Mouse (Mus musculus) CH12.LX (cell line): ENCODE measurements around the gene Taok1. TPM values are rescaled to one million over a fixed set of nuclear protein-coding genes. Genes with fewer than 3 reads are reported as not detected.

Experiments used
- DNase-seq: peaks from one replicate; pipeline ENCODE4 v3.0.0-alpha.2; 2013; ENCODE audit errors: extremely low read depth
- H3K27ac ChIP-seq: 2 replicates; pipeline ENCODE4 v1.5.1; 2012; ENCODE audit warnings: low read depth, mild to moderate bottlenecking, control low read depth, moderate library complexity; ENCODE audit not compliant: insufficient read depth
- H3K27me3 ChIP-seq: replicated peaks from 2 replicates; pipeline ENCODE3; 2012; ENCODE audit warnings: inconsistent platforms
- H3K36me3 ChIP-seq, 2 experiments: replicated peaks in 1 of 2; 2 replicates each; pipeline versions ENCODE3 to v1.6.1; 2012; ENCODE audit warnings: inconsistent platforms in 1 of 2, low read length in 1 of 2, mild to moderate bottlenecking in 1 of 2, mixed read lengths in 1 of 2, moderate library complexity in 1 of 2; ENCODE audit not compliant: control insufficient read depth in 1 of 2, insufficient read depth in 1 of 2
- H3K4me1 ChIP-seq, 2 experiments: 2 replicates each; pipeline ENCODE4 v1.6.1; 2012; ENCODE audit warnings: inconsistent platforms in 1 of 2, moderate library complexity in 1 of 2; ENCODE audit not compliant: insufficient read depth in 2 of 2, control insufficient read depth in 1 of 2
- H3K4me2 ChIP-seq: 2 replicates; pipeline ENCODE4 v1.6.1; 2012; ENCODE audit warnings: low read depth, mild to moderate bottlenecking, control low read depth; ENCODE audit not compliant: poor library complexity, insufficient read depth, severe bottlenecking
- H3K4me3 ChIP-seq, 3 experiments: fragments of 150-350 bp in 1 of 3; sonication (generic) in 1 of 3; replicated peaks in 1 of 3; 2 replicates each; pipeline versions ENCODE3 to v1.5.1; 2011 to 2012; ENCODE audit warnings: low read depth in 2 of 3, low read length in 2 of 3, mild to moderate bottlenecking in 2 of 3, moderate library complexity in 2 of 3, control low read depth in 1 of 3, improper control_type of control experiment in 1 of 3, inconsistent platforms in 1 of 3, mixed read lengths in 1 of 3; ENCODE audit not compliant: poor library complexity in 1 of 3
- H3K79me2 ChIP-seq: replicated peaks from 2 replicates; pipeline ENCODE4 v1.6.1; 2012; ENCODE audit warnings: mild to moderate bottlenecking, moderate library complexity; ENCODE audit not compliant: control insufficient read depth, poor library complexity, insufficient read depth, severe bottlenecking; ENCODE audit errors: extremely low read depth
- H3K9ac ChIP-seq: 2 replicates; pipeline ENCODE4 v1.6.1; 2012; ENCODE audit warnings: low read depth, mild to moderate bottlenecking, control low read depth, moderate library complexity; ENCODE audit not compliant: insufficient read depth
- H3K9me3 ChIP-seq: replicated peaks from 2 replicates; pipeline ENCODE3; 2012; ENCODE audit warnings: low read length, inconsistent platforms, mixed read lengths
- BHLHE40 ChIP-seq: IDR thresholded peaks from 2 replicates; pipeline ENCODE4 v1.6.1; 2011; ENCODE audit warnings: mild to moderate bottlenecking, low read depth, low read length, improper control_type of control experiment
- CHD2 ChIP-seq: IDR thresholded peaks from 2 replicates; pipeline ENCODE4 v1.6.1; 2011; ENCODE audit warnings: low read length, improper control_type of control experiment
- E2F4 ChIP-seq: IDR thresholded peaks from 2 replicates; pipeline ENCODE4 v1.6.1; 2011; ENCODE audit warnings: low read depth, low read length, improper control_type of control experiment; ENCODE audit not compliant: insufficient replicate concordance
- ELF1 ChIP-seq: IDR thresholded peaks from 2 replicates; pipeline ENCODE4 v1.6.1; 2014; ENCODE audit warnings: low read depth, mild to moderate bottlenecking, inconsistent platforms, low read length, improper control_type of control experiment
- EP300 ChIP-seq: IDR thresholded peaks from 2 replicates; pipeline ENCODE4 v1.6.1; 2011; ENCODE audit warnings: low read length, improper control_type of control experiment
- ETS1 ChIP-seq: conservative IDR thresholded peaks from 2 replicates; pipeline ENCODE4 v1.6.1; 2012; ENCODE audit warnings: low read depth, mild to moderate bottlenecking, inconsistent platforms, low read length, improper control_type of control experiment, moderate library complexity
- GABPA ChIP-seq: IDR thresholded peaks from 2 replicates; pipeline ENCODE4 v1.6.1; 2012; ENCODE audit warnings: low read depth, low read length, improper control_type of control experiment, inconsistent platforms; ENCODE audit not compliant: insufficient replicate concordance
- IRF4 ChIP-seq: IDR thresholded peaks from 2 replicates; pipeline ENCODE4 v1.6.1; 2014; ENCODE audit warnings: low read depth, mild to moderate bottlenecking, inconsistent platforms, low read length, improper control_type of control experiment
- MAFK ChIP-seq: IDR thresholded peaks from 2 replicates; pipeline ENCODE4 v1.6.1; 2011; ENCODE audit warnings: low read length, improper control_type of control experiment; ENCODE audit not compliant: insufficient replicate concordance
- MAX ChIP-seq: IDR thresholded peaks from 2 replicates; pipeline ENCODE4 v1.6.1; 2011; ENCODE audit warnings: low read length, improper control_type of control experiment
- MEF2A ChIP-seq: IDR thresholded peaks from 2 replicates; pipeline ENCODE4 v1.6.1; 2014; ENCODE audit warnings: low read depth, mild to moderate bottlenecking, inconsistent platforms, low read length, improper control_type of control experiment, borderline replicate concordance
- NELFE ChIP-seq: IDR thresholded peaks from 2 replicates; pipeline ENCODE4 v1.6.1; 2011; ENCODE audit warnings: low read depth, low read length, improper control_type of control experiment
- POLR2A ChIP-seq: IDR thresholded peaks from 2 replicates; pipeline ENCODE4 v1.6.1; 2011; ENCODE audit warnings: low read depth, mild to moderate bottlenecking, improper control_type of control experiment, low read length
- RCOR1 ChIP-seq: conservative IDR thresholded peaks from 2 replicates; pipeline ENCODE4 v1.6.1; 2012; ENCODE audit warnings: low read depth, mild to moderate bottlenecking, inconsistent platforms, low read length, improper control_type of control experiment
- SIN3A ChIP-seq: IDR thresholded peaks from 2 replicates; pipeline ENCODE4 v1.6.1; 2012; ENCODE audit warnings: low read length, improper control_type of control experiment, inconsistent platforms
- SMC3 ChIP-seq: IDR thresholded peaks from 2 replicates; pipeline ENCODE4 v1.6.1; 2011; ENCODE audit warnings: low read depth, low read length, improper control_type of control experiment
- TBP ChIP-seq: conservative IDR thresholded peaks from 2 replicates; pipeline ENCODE4 v1.6.1; 2011; ENCODE audit warnings: low read depth, low read length, improper control_type of control experiment
- TCF12 ChIP-seq: IDR thresholded peaks from 2 replicates; pipeline ENCODE4 v1.6.1; 2014; ENCODE audit warnings: low read depth, mild to moderate bottlenecking, inconsistent platforms, low read length, improper control_type of control experiment
- UBTF ChIP-seq: IDR thresholded peaks from 2 replicates; pipeline ENCODE4 v1.6.1; 2012; ENCODE audit warnings: low read depth, mild to moderate bottlenecking, inconsistent platforms, low read length, improper control_type of control experiment, moderate library complexity
- USF1 ChIP-seq: IDR thresholded peaks from 2 replicates; pipeline ENCODE4 v1.6.1; 2014; ENCODE audit warnings: low read depth, mild to moderate bottlenecking, inconsistent platforms, low read length, improper control_type of control experiment
- ZNF384 ChIP-seq: IDR thresholded peaks from 2 replicates; pipeline ENCODE4 v1.6.1; 2012; ENCODE audit warnings: low read depth, low read length, improper control_type of control experiment, inconsistent platforms
- dilution Hi-C: fragments of 300-500 bp; cut with MboI; formaldehyde crosslinking; loops from 2 replicates; pipeline ENCODE4 v1.14.3; 2020; ENCODE audit warnings: low sequenced_read_pairs; ENCODE audit not compliant: extremely low pct_unique_long_range_greater_than_20kb, extremely low pct_ligation_motif_present
- in situ Hi-C: fragments of 300-500 bp; cut with MboI; formaldehyde crosslinking; loops from 3 replicates; pipeline ENCODE4 v1.14.3; 2019; ENCODE audit warnings: low sequenced_read_pairs, low pct_ligation_motif_present, low pct_unique_long_range_greater_than_20kb, mixed read lengths
- polyA plus RNA-seq: library from polyadenylated mRNA; unstranded; fragments of >175 nt; gene quantifications from 2 replicates; pipeline ENCODE4 v1.2.1, GENCODE M21; 2012; ENCODE audit warnings: low read depth; ENCODE audit not compliant: insufficient read length
- total RNA-seq, 2 experiments: library from RNA; depleted of rRNA; stranded (reverse); fragments of 300-350 nt in 1 of 2; fragments of >200 nt in 1 of 2; gene quantifications; 2 replicates each; pipeline ENCODE4 v1.2.3; 2012 to 2014

Gene Taok1
- total and polyA plus RNA-seq, 3 experiments, result 8.9 to 13.7 (median 11.6) TPM

- dilution Hi-C loops, result no loop called here
These were observed 86.8 kb downstream of the Taok1 start for GRCm38 (mm10) chr11:77520601-77521529.

GRCm38 (mm10) chr11:77519043-77519442 is 88.6 kb downstream of the Taok1 start, which contains the start of gene Gm10392:
Gene Gm10392 (minus strand): TSS chr11:77519198.
- in situ Hi-C loops (loop anchor here (10.0 kb wide), 1 partner anchor 276 kb away; no protein-coding TSS in a partner anchor), dilution Hi-C loops (no loop called here)
- Histone ChIP-seq H3K4me1 (peaks cover 23 to 55% of the 10 kb centered on the region in 2 experiments), H3K9me3 (peaks cover 12% of the 10 kb centered on the region), H3K4me3 (no peak within 1 kb of the TSS), H3K27ac (no peak within 1 kb of the TSS), H3K79me2 (no peaks in the 10 kb centered on the region), H3K9ac (no peak within 1 kb of the TSS), H3K4me2 (no peak within 1 kb of the TSS; the same call in 1 of the 2 replicates), H3K27me3 (no peaks in the 10 kb centered on the region), H3K36me3 (peaks cover 0 to 10% of the 10 kb centered on the region in 2 experiments)
- TF ChIP-seq ETS1 (0 out of 2 replicates have a peak, but pooled peaks have one; percentile 54), BHLHE40 (peak; percentile 89), NELFE (no peak), POLR2A (no peak), TBP (0 out of 2 replicates have a peak, but pooled peaks have one; percentile 38), SMC3 (0 out of 2 replicates have a peak, but pooled peaks have one; percentile 10), IRF4 (peak; percentile 53; the same call in 1 of the 2 replicates), SIN3A (peak; percentile 29; the same call in 1 of the 2 replicates), RCOR1 (0 out of 2 replicates have a peak, but pooled peaks have one; percentile 17), EP300 (peak; percentile 70), TCF12 (peak; percentile 63; the same call in 1 of the 2 replicates), MAFK (0 out of 2 replicates have a peak, but pooled peaks have one; percentile 11), UBTF (peak; percentile 44), MEF2A (0 out of 2 replicates have a peak, but pooled peaks have one; percentile 12), GABPA (no peak), E2F4 (no peak), ELF1 (0 out of 2 replicates have a peak, but pooled peaks have one; percentile 9), MAX (peak; percentile 66; the same call in 1 of the 2 replicates), CHD2 (no peak)
- DNase-seq, result peak; percentile 88

More at GRCm38 (mm10) chr11:77520601-77521529, 86.8 kb downstream of the Taok1 start:
- no peak overlapping the region for H3K9ac ChIP-seq
- H3K27me3 ChIP-seq, result no peaks in the 10 kb centered on the region
- peak; percentile 64 for DNase-seq
- H3K4me2 ChIP-seq, result 0 out of 2 replicates have a peak overlapping the region, but pooled peaks have one; percentile 16
- in situ Hi-C loops, result no loop called here
- H3K27ac ChIP-seq, result no peak overlapping the region
- TF ChIP-seq ZNF384, result peak; percentile 77
- no peak for TF ChIP-seq ELF1
- no peak for TF ChIP-seq USF1
- no peak overlapping the region for H3K4me3 ChIP-seq
- no peaks in the 10 kb centered on the region for H3K9me3 ChIP-seq
- H3K79me2 ChIP-seq, result no peaks in the 10 kb centered on the region
- peaks cover 18 to 51% of the 10 kb centered on the region in 2 experiments for H3K4me1 ChIP-seq
- no peaks in the 10 kb centered on the region for H3K36me3 ChIP-seq
